Mouse (Mus musculus): ENCODE measurements around the gene Egfem1.

The Egfem1 gene

DNA sequence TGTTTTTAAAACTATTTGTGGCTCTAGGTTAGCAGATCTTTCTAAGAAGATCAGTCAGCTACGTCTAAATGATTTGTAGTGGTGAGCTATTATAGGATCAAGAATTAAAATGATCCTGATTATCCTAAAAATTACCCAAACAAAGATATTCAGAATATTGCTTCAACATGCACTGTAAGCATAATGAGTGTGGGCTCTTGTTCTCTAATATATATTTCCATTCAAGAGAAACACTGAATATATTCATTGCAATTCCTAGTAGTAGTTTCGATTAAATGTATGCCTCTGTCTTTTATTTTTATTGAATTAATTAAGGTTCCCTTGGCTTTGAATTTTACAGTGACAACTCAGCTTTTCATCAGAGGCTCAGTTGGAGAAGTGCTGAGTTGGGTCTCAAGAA, 527.4 kb downstream of the Egfem1 start:
- no peak for DNase-seq

DNA sequence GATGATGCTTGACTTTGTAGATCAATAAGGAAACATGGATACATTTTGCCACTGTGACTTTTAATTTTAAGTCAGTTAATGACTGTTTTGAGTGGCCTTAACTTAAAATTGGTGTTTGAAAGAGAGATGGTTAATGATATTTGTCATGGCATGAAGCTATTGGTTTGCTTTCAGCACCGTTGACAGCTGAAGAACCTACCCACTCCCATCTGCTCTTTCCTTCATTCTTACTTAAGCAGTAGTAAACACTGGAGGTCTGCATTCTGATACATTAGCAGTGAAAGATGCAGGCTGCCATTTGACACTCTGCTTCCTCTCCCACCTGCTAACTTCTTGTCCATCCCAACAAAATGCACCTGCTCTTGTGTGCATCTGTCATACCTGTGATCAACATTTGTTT, 537.8 kb downstream of the Egfem1 start:
- peak; percentile 28 for DNase-seq

DNA sequence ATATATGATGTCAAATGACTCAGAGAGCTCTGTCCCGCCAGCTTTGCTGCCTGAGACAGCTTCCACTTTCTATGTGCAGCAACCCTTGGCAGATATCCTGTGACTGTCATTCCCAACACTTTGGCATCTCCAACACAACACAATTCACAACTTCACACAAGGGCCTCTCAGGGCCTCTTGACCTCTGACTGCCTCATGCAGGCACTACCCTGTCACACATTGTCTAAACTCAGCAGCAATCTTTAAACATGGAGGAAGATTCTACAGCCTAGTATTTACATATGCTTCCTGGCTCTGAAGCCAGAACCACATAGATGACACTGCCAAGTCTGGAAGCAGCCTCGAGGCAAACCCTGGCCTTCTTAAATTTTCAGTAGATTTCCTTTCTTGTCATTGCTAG, 558.0 kb downstream of the Egfem1 start:
- no peak for DNase-seq

DNA sequence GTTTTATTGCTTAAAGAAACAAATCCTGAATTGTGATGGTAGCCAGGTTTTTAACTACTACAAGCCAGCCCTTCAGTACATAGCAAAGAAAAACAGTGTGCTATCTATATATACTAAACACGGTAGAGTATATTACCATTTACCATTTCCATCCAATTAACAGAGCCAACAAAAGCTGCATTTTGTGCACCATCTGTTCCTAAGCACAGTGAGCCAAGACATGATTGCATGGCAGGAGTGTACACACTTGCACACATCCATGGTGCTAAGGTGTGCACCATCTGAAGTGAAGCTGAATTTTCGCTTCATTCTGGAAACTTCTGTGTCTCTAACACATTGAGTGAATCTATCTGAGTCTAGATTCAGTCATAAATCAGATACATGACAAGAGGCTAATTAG, 585.0 kb downstream of the Egfem1 start:
- DNase-seq, result peak; percentile 16

DNA sequence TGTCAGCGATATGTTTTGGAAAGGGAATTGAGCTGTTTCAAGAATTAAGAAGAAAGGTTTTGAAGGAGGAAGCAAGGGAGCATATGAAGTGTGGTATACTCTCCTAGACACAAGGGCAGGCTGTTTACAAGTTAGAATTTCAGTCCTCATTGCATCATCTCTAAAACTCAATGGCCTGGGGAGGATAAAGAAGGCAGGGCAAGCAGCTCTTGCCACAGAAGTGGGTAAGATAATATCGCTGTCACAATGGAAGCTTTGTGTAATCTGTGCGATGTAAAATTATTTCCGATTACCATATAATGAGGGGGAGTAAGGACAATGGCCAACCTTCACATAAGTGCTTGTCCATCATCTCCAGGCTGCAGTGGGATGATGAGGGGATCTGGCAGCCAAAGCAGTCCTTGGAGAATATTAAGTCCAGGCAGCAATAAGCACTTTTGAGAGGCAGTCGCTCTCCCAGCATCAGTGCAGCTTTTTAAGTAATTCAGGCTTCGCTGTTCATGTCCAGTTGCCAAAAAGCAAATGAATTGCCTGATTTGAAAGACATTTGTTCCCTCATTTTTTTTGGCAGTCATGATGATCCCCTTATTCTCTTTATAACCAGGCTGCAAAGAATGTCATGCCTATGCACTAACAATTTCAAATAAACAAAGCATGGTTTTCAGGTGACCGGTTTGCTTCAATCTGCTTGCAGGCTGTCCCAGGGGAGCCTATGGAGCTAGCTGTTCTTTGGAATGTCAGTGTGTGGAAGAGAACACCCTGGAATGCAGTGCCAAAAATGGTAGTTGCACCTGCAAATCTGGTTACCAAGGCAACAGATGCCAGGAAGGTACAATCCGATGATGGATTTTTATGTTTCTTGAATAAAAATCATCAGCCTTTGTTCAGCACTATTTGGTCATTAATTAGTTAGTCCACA, 607.8 kb downstream of the Egfem1 start:
- DNase-seq, result peak; percentile 49

DNA sequence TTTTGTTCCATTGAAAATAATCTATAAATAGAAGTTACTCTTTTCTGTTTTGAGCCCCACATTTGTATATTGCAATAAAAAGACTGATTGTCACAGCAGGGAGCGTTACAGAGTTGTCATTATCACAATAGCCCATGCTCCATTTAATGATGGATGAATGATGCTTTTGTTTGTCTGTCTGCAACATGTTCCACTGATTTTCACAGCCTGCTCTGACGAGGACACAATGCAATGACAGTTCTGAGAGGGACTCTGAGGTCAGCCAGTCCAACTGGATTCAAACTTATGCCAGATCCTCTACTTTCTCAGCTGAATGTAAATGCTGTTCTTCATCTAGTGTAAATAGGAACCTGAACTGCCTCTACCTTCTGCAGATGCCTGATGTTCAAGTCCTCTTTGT, 619.3 kb downstream of the Egfem1 start:
- peak; percentile 6 for DNase-seq

DNA sequence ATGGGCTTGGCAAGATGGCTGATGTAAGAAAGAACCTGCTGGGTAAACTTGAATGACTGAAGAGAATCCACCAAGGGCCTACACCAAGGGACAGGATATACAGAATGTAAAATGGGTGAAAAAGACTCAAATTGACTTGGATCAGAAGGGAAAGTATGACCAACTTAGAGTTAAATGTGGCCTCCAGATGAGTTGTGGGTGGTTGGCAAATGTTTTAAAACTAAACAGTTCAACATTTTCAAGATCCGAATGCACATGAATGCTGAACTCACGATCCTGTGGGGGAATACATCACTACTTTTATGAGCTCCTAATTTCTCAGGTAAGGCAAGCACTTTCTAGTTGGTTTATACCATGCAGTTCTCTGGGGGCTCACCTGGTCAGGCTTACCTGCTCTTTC, 625.0 kb downstream of the Egfem1 start:
- no peak for DNase-seq

DNA sequence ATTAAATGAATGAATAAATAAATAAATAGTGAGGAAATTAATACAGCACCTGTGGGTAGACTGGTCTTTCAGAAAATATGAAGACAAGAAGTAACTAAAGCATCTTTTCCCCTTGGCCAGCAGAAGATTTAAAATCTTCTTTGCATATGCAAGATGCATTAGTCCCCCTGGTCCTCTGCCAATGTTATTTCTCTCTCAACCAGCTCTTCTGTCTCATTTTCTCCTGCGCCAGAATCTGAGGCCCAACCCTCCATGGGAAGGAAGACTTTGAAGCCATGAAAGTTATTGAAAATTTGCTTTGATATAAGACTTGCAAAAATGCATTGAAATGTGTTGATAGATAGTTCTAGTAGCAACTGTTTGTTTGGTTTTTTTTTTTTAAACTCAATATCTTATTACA, 625.6 kb downstream of the Egfem1 start:
- no peak for DNase-seq

DNA sequence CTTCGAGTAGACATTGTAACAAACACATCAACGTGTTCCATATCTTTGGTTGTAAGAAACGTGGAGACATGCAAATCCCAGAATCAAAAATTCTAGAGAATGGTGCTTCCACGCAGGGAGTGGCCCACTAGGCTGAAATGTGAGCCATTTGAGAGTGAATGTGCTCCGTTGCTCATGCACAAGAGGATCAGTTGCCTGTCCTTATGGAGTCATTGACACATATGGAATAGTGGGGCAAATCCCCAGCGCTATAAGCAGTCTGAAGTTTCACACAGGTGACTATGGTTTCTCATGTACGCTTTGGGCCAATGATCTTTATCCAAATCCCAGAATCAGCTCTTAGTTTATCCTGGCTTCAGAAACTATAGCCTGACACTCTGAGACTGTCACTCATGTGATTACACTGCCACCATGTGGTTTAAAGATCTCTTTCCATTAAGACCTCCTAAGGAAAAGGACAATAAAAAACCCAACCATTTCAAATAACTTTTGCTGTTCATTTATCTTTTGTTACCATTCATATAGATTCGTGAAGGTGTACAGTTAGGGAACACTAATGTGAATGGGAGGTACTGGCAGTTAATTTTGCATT, 644.6 kb downstream of the Egfem1 start:
- DNase-seq, result no peak

DNA sequence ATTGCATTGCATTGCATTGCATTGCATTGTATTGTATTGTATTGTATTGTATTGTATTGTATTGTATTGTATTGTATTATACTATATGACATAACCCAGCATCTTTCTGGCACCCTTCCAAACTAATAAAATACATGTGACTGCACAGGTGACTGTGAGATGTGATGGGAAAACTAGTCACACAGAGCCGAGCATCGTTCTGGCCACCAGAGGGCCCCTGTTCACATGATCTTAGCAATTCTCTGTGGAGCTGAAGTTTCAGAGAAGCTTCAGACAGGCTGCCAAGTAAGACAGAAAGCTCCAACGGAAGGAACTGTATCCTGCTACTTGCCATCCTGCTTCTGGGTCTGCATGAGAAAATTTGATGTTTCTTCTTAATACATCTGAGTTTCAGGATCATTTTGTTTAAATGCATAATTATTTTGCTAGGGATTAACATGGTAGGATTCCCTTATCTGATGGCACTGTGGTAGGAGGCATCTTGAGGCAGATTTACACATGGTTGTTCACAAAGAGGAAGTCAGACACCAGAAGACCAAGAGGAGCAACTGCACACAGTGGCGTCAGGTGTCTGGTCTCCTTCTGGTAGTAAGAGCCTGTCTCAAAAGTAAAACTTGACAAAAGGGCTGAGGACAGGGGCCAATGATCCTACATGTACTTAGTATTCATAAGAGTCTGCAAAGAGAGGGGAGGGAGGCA, 648.4 kb downstream of the Egfem1 start:
- DNase-seq, result no peak

DNA sequence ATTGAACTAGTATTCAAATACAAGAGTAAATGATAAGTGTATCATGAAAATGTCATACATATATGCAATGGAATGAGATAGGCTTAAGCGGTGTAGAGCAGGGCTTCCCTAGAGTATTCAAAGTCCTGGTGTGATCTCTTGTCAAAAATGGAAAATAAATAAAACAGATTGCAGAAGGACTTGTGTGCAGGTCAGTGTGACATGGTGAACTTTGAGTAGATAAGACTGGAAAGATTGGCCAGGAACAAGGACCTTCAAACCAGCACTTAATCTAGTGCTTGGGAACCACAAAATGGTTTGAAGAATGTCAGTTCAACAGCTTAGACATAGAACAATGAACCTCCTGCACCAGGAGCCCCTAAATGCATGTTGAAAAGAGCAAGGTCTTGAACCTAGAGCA, 649.7 kb downstream of the Egfem1 start:
- no peak for DNase-seq

DNA sequence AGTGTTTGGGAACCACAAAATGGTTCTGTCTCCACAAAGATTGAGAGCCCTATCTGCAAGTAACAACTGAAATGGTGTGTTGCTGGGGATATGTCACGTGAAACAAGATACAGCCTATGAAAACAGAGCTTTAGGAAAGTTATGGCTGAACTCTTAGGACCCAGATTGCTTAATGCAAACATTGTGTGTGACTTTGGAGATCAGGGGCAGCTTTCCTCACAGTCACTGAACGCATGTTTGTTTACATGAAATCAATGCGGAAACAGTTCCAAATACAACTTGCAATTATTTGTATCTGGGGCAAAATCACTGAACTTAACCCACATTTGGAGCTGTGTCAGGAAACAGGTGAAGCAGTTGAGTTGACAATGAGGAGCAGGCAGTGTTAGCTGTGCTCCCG, 650.8 kb downstream of the Egfem1 start:
- DNase-seq, result no peak

DNA sequence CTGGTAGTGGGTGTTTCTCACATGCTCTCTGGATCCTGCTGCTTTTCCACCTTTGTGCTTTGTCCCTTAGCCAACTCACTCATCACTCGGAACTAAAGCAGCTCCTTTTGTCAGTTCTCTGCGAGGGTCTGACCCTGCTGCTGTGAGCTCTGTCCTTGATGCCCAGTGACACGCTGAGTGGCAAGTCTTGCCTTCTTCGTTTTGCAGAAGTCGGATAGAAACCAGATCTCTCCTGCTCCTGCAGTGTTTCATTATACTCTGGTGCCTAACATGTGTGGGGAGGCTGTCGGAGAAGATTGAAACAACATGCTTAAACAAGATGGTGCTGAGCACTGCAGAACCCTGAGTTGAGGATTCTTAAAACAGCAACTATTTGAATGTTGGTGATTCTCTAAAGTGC, 652.4 kb downstream of the Egfem1 start:
- DNase-seq, result no peak

DNA sequence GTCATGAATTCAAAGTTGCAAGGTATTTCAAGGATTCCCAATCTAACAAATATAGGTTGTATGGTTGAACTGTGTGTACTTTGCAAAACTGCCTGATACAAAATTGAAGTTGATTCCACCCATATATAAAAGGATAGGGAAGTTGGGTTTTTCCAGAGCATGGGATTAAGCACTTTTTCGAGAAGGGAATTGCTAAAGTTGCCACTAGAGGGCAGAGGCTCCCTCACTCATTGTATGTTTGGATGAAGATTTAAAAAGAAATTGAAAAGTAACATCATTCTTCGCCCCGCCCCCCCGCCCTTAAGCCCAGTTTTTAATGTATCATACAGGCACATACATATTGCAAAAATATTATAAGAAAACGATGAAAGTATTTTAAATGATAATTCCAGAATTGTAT, 657.5 kb downstream of the Egfem1 start:
- no peak for DNase-seq
